Mouse (Mus musculus): ENCODE data around the gene Fitm2.
A peak's percentile ranks its signal among the peaks of the same experiment; 100 is the strongest.

DNA sequence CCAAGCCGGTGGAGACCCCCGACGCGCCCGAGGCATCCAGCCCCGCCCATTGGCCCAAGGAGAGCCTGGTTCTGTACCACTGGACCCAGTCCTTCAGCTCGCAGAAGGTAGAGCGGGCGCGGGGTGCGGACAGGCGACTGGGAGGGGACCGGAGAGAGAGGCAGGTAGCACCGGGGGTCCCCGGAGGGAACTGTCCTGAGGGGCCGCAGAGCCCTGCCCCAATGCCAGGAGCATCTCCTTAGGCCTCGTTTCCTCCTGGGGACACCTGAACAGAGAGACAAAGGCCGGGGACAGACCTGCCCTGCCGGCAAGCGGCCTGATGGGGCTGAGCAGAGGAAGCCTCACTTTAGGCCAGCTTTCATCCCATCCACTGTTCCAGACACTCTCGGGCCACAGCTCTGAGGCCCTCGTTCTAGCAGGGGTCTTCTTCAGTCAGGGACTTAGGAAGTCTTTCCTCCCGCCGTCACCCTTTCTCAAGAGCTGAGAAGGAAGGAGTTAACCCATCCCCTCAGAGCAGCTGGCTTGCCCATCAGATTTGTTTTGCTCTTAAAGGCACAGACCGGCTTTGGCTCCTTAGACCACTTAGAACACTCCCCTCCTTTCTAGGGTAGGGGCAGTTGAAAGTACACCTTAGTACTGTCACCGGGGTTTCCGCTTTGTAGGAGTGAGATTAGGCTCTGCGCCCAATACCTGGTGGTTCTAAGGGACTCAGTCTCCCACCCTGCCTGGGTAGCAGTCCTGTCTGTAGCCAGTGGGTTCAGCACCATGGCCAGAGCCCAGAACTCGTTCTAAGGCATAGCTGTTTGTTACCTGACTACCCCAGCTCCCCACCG, 33.6 kb downstream of the Fitm2 start:
- TF ChIP-seq POLR2A (IDR thresholded peaks at IDR 0.05; ENCODE audit: low read depth, low read length) (no peak), CTCF (IDR thresholded peaks at IDR 0.05; ENCODE audit: extremely low read depth, insufficient read length, insufficient replicate concordance, low read depth, low read length) (peak; percentile 6; the same call in 1 of the 2 replicates)
